Mouse (Mus musculus) hindbrain, embryonic 11.5 days (tissue): ENCODE measurements around the gene N4bp3. TPM values are rescaled to one million over a fixed set of nuclear protein-coding genes. Genes with fewer than 3 reads are reported as not detected.
"Not testable (repeated sequence)": the region's sequence is repeated elsewhere in the genome, so short reads cannot be mapped to it uniquely, and the experiment has no call there.

Experiments used
- ATAC-seq: fragments of 200-750 bp; cut with Nextera tagmentation; 2 replicates; pipeline ENCODE4 v1.8.0; 2017; ENCODE audit warnings: mild to moderate bottlenecking, moderate TSS enrichment, moderate library complexity; ENCODE audit not compliant: low FRiP score
- DNase-seq: peaks from one replicate; pipeline ENCODE4 v3.0.0-alpha.2; 2015; ENCODE audit warnings: low spot score
- H3K27ac ChIP-seq: fragments of 300-500 bp; sonication (generic); 2 replicates; pipeline ENCODE4 v1.5.1; 2014; ENCODE audit warnings: mild to moderate bottlenecking, low read depth, low read length
- H3K27me3 ChIP-seq: fragments of 300-500 bp; sonication (generic); 2 replicates; pipeline ENCODE4 v1.6.1; 2014; ENCODE audit warnings: mild to moderate bottlenecking, low read length, moderate library complexity, mixed read lengths; ENCODE audit not compliant: control insufficient read depth, insufficient read depth
- H3K36me3 ChIP-seq: fragments of 300-500 bp; sonication (generic); 2 replicates; pipeline ENCODE4 v1.6.1; 2014; ENCODE audit warnings: mild to moderate bottlenecking, low read length, moderate library complexity, mixed read lengths; ENCODE audit not compliant: control insufficient read depth, insufficient read depth
- H3K4me1 ChIP-seq: fragments of 300-500 bp; sonication (generic); replicated peaks from 2 replicates; pipeline ENCODE4 v1.6.1; 2014; ENCODE audit warnings: low read length, mixed read lengths; ENCODE audit not compliant: control insufficient read depth, insufficient read depth
- H3K4me2 ChIP-seq: fragments of 300-500 bp; sonication (generic); replicated peaks from 2 replicates; pipeline ENCODE4 v1.6.1; 2014; ENCODE audit warnings: mild to moderate bottlenecking, low read depth, low read length
- H3K4me3 ChIP-seq: fragments of 300-500 bp; sonication (generic); 2 replicates; pipeline ENCODE4 v1.5.1; 2014; ENCODE audit warnings: low read depth, low read length
- H3K9ac ChIP-seq: fragments of 300-500 bp; sonication (generic); 2 replicates; pipeline ENCODE4 v1.6.1; 2014; ENCODE audit warnings: low read depth, low read length
- H3K9me3 ChIP-seq: fragments of 300-500 bp; sonication (generic); 2 replicates; pipeline ENCODE4 v1.6.1; 2016; ENCODE audit warnings: low read length; ENCODE audit not compliant: control insufficient read depth
- WGBS: fragments of 180-500 bp; shearing (Covaris S2); extraction: QIAGEN DNeasy Blood & Tissue Kit; methylation state at CpG from one replicate; pipeline ENCODE4 v1.1.7; 2014; 5-methylcytosine and 5-hydroxymethylcytosine counted together
- polyA plus RNA-seq: library from polyadenylated mRNA; unstranded; fragments of >200 nt; fragmentation: Nextera tagmentation; extraction: Ambion mirVana; gene quantifications from 2 replicates; pipeline ENCODE4 v1.2.1, GENCODE M21; 2014

N4bp3 gene
- polyA plus RNA-seq, 1 experiment from 2014 or later: 6.6 TPM

DNA sequence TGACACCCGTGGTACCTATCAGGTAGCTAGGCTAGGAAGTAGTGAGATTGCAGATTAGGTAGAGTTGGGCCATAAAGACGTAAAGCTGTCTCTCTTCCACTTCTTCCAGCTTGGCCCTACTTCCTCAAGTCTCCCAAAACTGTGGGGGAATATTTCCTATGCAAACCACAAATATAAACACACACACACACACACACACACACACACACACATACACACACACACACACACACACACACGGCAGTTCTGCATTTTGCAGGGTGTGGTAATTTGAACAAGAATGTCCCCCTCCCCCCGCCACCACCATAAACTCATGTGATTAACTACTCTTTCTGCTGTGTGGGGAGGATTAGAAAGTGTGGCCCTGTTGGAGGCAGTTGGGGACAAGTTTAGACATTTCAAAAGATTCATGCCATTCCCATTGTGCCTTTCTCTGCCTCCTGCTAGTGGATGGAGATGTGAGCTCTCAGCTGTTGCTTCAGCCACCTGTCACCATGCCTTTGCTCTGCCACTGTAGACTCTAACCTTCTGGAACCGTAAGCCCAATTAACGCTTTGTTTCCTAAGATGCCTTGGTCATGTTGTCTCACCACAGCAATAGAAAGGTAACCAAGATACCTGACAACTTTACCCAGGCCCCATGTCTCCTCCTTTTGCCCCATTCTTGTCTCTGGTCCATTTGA, 27.2 kb upstream of the N4bp3 start:
- H3K27me3 ChIP-seq: no peaks in the 10 kb centered on the region
- no peak overlapping the region for H3K4me3 ChIP-seq
- H3K9me3 ChIP-seq: no peaks in the 10 kb centered on the region
- 78% methylated on average over 6 of the region's 6 CpGs for whole genome bisulfite sequencing
- no peak for DNase-seq
- H3K36me3 ChIP-seq: no peaks in the 10 kb centered on the region
- no peak overlapping the region for H3K9ac ChIP-seq
- H3K4me2 ChIP-seq: no peak overlapping the region
- no peaks in the 10 kb centered on the region for H3K4me1 ChIP-seq
- no peak for ATAC-seq
- H3K27ac ChIP-seq: no peak overlapping the region

DNA sequence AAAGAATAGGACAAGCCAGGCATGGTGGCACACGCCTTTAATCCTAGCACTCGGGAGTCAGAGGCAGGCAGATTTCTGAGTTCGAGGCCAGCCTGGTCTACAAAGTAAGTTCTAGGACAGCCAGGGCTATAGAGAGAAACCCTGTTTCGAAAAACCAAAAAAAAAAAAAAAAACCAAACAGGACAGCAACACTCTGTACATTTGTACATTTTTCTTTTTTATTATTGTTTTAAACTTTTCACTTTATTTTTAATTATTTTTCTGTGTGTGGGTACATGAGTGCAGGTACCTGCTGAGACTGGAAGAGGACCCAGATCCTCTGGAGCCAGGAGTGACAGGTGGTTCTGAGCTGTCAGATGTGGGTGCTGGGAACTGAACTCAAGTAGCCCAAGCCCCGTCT, 24.7 kb upstream of the N4bp3 start:
- 78% methylated on average over 5 of the region's 5 CpGs for WGBS
- no peaks in the 10 kb centered on the region for H3K36me3 ChIP-seq
- no peaks in the 10 kb centered on the region for H3K27me3 ChIP-seq
- no peak overlapping the region for H3K4me3 ChIP-seq
- H3K9ac ChIP-seq: no peak overlapping the region
- DNase-seq (no peak), ATAC-seq (no peak)
- H3K4me2 ChIP-seq: no peak overlapping the region
- H3K27ac ChIP-seq: no peak overlapping the region
- H3K4me1 ChIP-seq: no peaks in the 10 kb centered on the region
- no peaks in the 10 kb centered on the region for H3K9me3 ChIP-seq

DNA sequence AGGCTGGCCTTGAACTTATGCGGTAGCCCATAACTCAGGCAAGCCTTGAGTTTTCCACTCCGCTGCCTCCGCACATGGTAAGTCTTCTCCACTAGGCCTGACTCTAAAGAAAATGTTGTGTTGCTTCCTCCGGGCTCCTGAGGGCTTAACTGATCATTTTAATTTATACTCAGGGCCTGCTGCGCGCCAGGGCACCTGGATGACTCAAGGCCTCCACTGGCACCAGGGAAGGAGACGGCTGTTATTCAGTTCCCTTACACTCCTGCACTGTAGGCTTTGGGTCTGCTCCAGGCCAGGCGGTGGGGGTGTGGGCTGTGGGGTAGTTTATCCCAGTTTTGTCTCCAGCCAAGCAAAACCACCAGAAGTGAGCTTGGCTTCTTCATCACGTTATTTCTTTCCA, 22.6 kb upstream of the N4bp3 start:
- WGBS: 87% methylated on average over 9 of the region's 9 CpGs
- Histone ChIP-seq H3K36me3 (no peaks in the 10 kb centered on the region), H3K27ac (no peak overlapping the region), H3K4me2 (no peak overlapping the region), H3K9me3 (no peaks in the 10 kb centered on the region), H3K27me3 (no peaks in the 10 kb centered on the region), H3K4me1 (no peaks in the 10 kb centered on the region), H3K4me3 (no peak overlapping the region), H3K9ac (no peak overlapping the region)
- no peak for DNase-seq
- no peak for ATAC-seq

DNA sequence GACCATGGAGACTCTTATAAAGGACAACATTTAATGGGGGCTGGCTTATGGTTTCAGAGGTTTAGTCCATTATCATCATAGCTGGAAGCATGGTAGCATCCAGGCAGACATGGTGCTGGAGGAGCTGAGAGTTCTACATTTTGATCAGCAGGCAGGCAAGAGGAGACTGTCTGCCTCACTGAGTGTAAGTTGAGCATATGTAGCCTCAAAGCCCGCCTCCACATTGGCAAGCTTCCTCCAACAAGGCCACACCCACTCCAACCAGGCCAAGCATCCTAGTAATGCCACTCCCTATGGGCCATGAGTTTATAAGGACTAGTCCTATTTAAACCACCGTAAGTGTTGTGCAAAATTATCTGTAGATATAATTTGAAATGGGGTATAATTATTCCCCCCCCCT, 20.7 kb upstream of the N4bp3 start:
- H3K4me1 ChIP-seq: no peaks in the 10 kb centered on the region
- H3K9me3 ChIP-seq: no peaks in the 10 kb centered on the region
- 79% methylated on average over 2 of the region's 2 CpGs for WGBS
- no peak overlapping the region for H3K9ac ChIP-seq
- no peak for ATAC-seq
- H3K36me3 ChIP-seq: no peaks in the 10 kb centered on the region
- no peak overlapping the region for H3K4me2 ChIP-seq
- no peak for DNase-seq
- no peak overlapping the region for H3K27ac ChIP-seq
- H3K4me3 ChIP-seq: no peak overlapping the region
- no peaks in the 10 kb centered on the region for H3K27me3 ChIP-seq

DNA sequence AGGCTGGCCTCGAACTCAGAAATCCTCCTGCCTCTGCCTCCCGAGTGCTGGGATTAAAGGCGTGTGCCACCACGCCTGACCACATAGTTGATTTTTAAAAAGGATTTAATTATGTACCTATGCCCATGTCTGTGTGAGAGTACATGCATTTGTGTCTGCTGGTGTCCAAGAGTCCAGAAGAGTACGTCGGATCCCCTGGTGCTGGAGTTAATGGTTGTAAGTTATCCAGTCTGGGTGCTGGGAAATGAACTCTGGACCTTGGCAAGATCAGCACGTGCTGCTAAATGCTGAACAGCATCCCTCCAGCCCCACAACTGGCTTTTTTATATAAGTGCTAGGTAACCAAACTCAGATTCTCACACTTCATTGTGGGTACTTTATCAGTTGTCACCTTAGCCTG, 20.2 kb upstream of the N4bp3 start:
- Histone ChIP-seq H3K9ac (no peak overlapping the region), H3K4me2 (no peak overlapping the region)

DNA sequence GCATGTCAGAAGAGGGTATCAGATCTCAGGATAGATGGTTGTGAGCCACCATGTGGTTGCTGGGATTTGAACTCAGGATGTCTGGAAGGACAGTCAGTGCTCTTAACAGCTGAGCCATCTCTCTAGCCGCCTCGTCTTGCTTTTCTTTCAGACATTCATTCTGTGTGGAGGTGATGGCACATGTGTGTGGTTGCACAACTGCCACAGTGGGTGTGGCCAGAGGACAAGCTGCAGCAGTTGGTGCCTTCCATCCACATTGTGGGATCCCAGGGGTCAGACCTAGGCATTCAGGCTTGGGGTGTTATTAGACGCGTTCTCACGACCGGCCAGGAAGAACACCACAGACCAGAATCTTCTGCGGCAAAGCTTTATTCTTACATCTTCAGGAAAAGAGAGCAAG, 14.1 kb upstream of the N4bp3 start:
- H3K4me3 ChIP-seq, H3K9me3 ChIP-seq, H3K27me3 ChIP-seq, H3K27ac ChIP-seq, H3K4me1 ChIP-seq, ATAC-seq, H3K4me2 ChIP-seq, H3K36me3 ChIP-seq, H3K9ac ChIP-seq, DNase-seq: not testable (repeated sequence)
- 93% methylated on average over 7 of the region's 7 CpGs for WGBS

More for the DNA sequence above, 20.2 kb upstream of the N4bp3 start:
- WGBS: 99% methylated on average over 7 of the region's 7 CpGs
- no peak for ATAC-seq
- no peaks in the 10 kb centered on the region for H3K9me3 ChIP-seq
- H3K4me1 ChIP-seq: no peaks in the 10 kb centered on the region
- H3K27me3 ChIP-seq: no peaks in the 10 kb centered on the region
- no peaks in the 10 kb centered on the region for H3K36me3 ChIP-seq
- H3K27ac ChIP-seq: no peak overlapping the region
- H3K4me3 ChIP-seq: no peak overlapping the region
- DNase-seq: no peak

DNA sequence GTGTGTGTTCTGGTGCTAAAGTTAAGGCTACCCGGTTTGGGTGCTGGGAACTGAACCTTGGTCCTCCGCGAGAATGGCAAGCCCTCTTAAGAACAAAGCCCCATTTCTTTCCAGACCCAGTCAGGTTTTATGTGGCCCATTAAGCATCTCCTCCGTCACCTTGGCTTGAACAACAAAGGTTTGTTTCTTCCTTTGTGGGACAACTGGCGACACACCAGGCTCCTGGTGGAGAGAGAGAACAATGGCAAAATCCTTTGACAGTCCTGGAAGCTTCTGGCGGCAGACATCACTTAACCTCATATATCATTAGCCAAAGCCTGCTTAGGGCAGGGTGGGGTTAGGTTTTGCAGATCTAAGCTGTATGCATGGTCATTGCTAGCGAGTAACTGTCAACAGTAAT, 12.0 kb upstream of the N4bp3 start:
- no peak overlapping the region for H3K4me3 ChIP-seq
- no peaks in the 10 kb centered on the region for H3K9me3 ChIP-seq
- no peak overlapping the region for H3K9ac ChIP-seq
- no peaks in the 10 kb centered on the region for H3K4me1 ChIP-seq
- 64% methylated on average over 7 of the region's 7 CpGs for WGBS
- H3K27ac ChIP-seq: no peak overlapping the region
- no peak for DNase-seq
- no peak for ATAC-seq
- no peaks in the 10 kb centered on the region for H3K27me3 ChIP-seq
- no peaks in the 10 kb centered on the region for H3K36me3 ChIP-seq
- H3K4me2 ChIP-seq: no peak overlapping the region

DNA sequence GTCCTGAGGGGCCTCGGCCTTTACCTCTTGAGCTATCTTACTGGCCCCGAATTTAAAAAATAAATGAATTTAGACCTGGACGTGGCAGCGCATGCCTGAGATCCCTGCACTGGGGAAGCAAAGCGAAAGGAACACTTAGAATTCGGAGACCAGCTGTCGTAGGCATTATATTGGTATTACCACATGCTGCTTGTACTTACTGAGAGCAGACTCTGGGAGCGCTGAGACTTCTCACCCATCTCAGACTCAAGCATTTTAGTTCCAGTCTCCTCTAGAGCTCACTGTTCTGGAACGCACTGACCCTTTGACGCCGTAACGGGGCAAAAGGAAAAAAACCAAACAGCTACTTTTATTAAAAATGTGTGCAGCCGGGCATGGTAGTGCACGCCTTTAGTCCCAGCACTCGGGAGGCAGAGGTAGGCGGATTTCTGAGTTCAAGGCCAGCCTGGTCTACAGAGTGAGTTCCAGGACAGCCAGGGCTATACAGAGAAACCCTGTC, 11.3 kb upstream of the N4bp3 start:
- ATAC-seq (no peak), DNase-seq (no peak)
- no peak overlapping the region for H3K9ac ChIP-seq
- no peaks in the 10 kb centered on the region for H3K9me3 ChIP-seq
- WGBS: 80% methylated on average over 16 of the region's 16 CpGs
- H3K36me3 ChIP-seq: no peaks in the 10 kb centered on the region
- H3K27ac ChIP-seq: no peak overlapping the region
- no peaks in the 10 kb centered on the region for H3K4me1 ChIP-seq
- no peak overlapping the region for H3K4me3 ChIP-seq
- no peaks in the 10 kb centered on the region for H3K27me3 ChIP-seq
- H3K4me2 ChIP-seq: no peak overlapping the region

DNA sequence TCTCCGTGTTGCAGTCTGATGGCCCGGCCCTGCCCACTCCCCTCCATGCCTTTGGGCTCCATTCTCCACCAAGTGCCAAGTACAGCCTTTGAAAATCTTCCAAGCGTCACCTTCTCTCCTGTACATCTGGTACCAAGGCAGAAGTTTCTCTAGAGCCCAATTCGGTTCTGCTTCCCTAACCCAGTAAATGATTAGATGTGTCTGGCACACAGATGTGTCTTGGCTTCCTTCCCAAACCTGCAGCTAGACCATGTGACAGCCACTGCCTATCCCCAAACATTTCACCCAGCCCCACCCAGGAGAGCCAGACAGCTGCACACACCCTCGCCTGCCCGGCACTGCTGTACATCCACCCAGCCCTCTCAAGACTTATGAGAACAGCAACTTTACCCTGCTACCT, 8.1 kb upstream of the N4bp3 start:
- WGBS: 77% methylated on average over 6 of the region's 6 CpGs
- Histone ChIP-seq H3K9me3 (no peaks in the 10 kb centered on the region), H3K4me3 (no peak overlapping the region), H3K9ac (no peak overlapping the region), H3K27me3 (no peaks in the 10 kb centered on the region), H3K4me1 (no peaks in the 10 kb centered on the region), H3K27ac (no peak overlapping the region), H3K36me3 (no peaks in the 10 kb centered on the region), H3K4me2 (no peak overlapping the region)
- ATAC-seq (no peak), DNase-seq (no peak)
